Mouse (Mus musculus) layer of hippocampus, adult 18-20 months (tissue): ENCODE results near the gene Clca3a2. TPM values are rescaled to one million over a fixed set of nuclear protein-coding genes. Genes with fewer than 3 reads are reported as not detected.
"Not testable (repeated sequence)": the region's sequence is repeated elsewhere in the genome, so short reads cannot be mapped to it uniquely, and the experiment has no call there.

Source experiments
- DNase-seq, 2 experiments: peaks; one replicate each; pipeline ENCODE4 v3.0.0; 2022; ENCODE audit warnings: low spot score in 2 of 2
- total RNA-seq, 2 experiments: library from RNA; stranded (reverse); gene quantifications; 2 replicates each; pipeline ENCODE4 v1.2.3; 2021

The Clca3a2 gene
- total RNA-seq, 2 experiments from 2014 or later: 0.61 TPM; not detected in 1

GRCm38 (mm10) chr3:144749062-144749963 is 70.0 kb downstream of the Clca3a2 start:
- DNase-seq: peak in 1 of 2 experiments; percentile 29

- not testable (repeated sequence) for DNase-seq
Measured at GRCm38 (mm10) chr3:144747706-144748105, 71.6 kb downstream of the Clca3a2 start.

Other genes with a start within 250 kb of the Clca3a2 start
- 10 to 100 TPM; 39.6 to 40.0 TPM for gene Hs2st1, start 249.3 kb downstream of the Clca3a2 start, total RNA-seq
- gene Selenof, start 249.2 kb downstream of the Clca3a2 start, total RNA-seq: 100 to 1,000 TPM; 210 to 219 TPM
- gene Sh3glb1, start 99.2 kb downstream of the Clca3a2 start, total RNA-seq: 10 to 100 TPM; 53.0 to 54.0 TPM
- under 1 TPM; 0.08 to 0.20 TPM for gene Clca3a1, start 58.5 kb downstream of the Clca3a2 start, total RNA-seq
- not detected for gene Clca3b, start 29.9 kb upstream of the Clca3a2 start, total RNA-seq
- gene Clca4b, start 113.0 kb upstream of the Clca3a2 start, total RNA-seq: not detected
- not detected for gene Clca4a, start 155.6 kb upstream of the Clca3a2 start, total RNA-seq
- gene Clca1, start 213.3 kb upstream of the Clca3a2 start, total RNA-seq: under 1 TPM in 1 of 2 experiments, not detected in 1; 0.07 TPM